Mouse (Mus musculus) kidney, adult 2 months (tissue): ENCODE data around the gene Dop1a. TPM values are rescaled to one million over a fixed set of nuclear protein-coding genes. Genes with fewer than 3 reads are reported as not detected.
A peak's percentile ranks its signal among the peaks of the same experiment; 100 is the strongest.

Source experiments
- DNase-seq: peaks from one replicate; pipeline ENCODE4 v3.0.0; 2021
- H3K27ac ChIP-seq: fragments of 200-500 bp; 2 replicates; pipeline ENCODE4 v1.5.1; 2012; ENCODE audit warnings: low read depth, low read length, control low read depth, inconsistent platforms; ENCODE audit not compliant: insufficient read depth
- H3K27me3 ChIP-seq: fragments of 200-500 bp; replicated peaks from 2 replicates; pipeline ENCODE4 v1.6.1; 2012; ENCODE audit warnings: mild to moderate bottlenecking, moderate library complexity, low read length, inconsistent platforms; ENCODE audit not compliant: control insufficient read depth, insufficient read depth
- H3K36me3 ChIP-seq: fragments of 200-500 bp; 2 replicates; pipeline ENCODE4 v1.6.1; 2012; ENCODE audit warnings: mild to moderate bottlenecking, moderate library complexity, low read length, inconsistent platforms; ENCODE audit not compliant: control insufficient read depth, insufficient read depth
- H3K4me1 ChIP-seq: fragments of 200-500 bp; 2 replicates; pipeline ENCODE4 v1.6.1; 2011; ENCODE audit warnings: low read length; ENCODE audit not compliant: control insufficient read depth, insufficient read depth
- H3K4me3 ChIP-seq: fragments of 200-500 bp; 2 replicates; pipeline ENCODE4 v1.5.1; 2011; ENCODE audit warnings: mild to moderate bottlenecking, low read depth, low read length, control low read depth; ENCODE audit not compliant: insufficient read depth
- CTCF ChIP-seq: fragments of 200-500 bp; conservative IDR thresholded peaks from 2 replicates; pipeline ENCODE4 v1.5.1; 2011; ENCODE audit warnings: low read depth, mild to moderate bottlenecking, control low read depth, low read length, moderate library complexity, mixed read lengths; ENCODE audit not compliant: insufficient read depth, insufficient read length
- POLR2A ChIP-seq: fragments of 200-500 bp; IDR thresholded peaks from one replicate; pipeline ENCODE4 v1.6.1; 2011; ENCODE audit warnings: low read depth, low read length, control low read depth
- WGBS: fragments of 180-500 bp; shearing (Covaris S2); methylation state at CpG from one replicate; pipeline ENCODE4 v1.1.7; 2018; 5-methylcytosine and 5-hydroxymethylcytosine counted together
- polyA plus RNA-seq: library from polyadenylated mRNA; depleted of rRNA; stranded (reverse); fragments of >200 nt; gene quantifications from 2 replicates; pipeline ENCODE4 v1.2.3, GENCODE M21; 2012

Gene Dop1a
- polyA plus RNA-seq, 1 experiment, result 9.0 TPM

DNA sequence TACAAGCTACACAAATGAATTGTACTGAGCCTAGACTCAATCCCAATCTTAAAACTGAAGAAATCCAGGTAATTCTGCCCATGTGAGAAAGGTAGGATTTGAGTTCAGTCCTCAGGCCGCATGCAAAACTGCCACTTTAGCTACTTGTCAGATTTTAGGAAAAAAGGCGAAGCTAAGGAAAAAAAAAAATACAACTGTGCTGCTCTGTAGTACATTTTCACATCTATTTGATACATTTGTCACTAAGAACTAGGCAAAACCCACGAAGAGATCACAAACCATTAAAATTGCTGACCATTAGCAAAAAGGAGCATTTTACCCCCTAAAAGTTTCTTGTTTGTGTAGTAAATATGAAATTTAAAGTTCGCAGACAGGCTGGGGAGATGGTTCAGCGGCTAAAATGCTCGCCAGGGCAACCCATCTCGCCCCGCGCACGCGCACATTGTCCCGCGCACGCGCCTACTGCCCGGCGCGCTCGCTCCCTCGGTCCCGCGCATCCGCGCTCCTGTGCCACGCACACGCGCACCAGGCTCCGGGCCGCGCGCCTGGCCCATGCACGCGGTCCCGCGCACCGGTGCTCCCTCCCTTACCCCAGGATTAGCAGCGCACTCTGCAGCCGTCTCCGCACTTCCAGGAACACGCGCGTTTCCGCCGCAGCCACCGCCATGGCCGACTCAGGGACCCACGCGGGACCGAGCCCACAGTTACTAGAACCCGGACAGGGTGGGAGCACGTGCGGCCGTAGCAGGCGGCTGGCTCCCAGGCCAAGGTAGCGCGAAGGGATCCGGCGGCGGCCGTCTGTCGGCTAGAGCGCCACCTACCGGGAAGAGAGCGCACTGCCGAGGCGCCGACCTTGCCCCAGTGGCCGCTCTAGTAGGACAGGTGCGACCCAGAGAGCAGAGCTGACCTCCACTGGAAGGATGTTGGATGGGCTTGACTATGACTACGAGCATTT is 2.5 kb upstream of the Dop1a start, which contains the start of gene Ube2cbp:
Ube2cbp (minus strand) TSS at position 800 of the 955 bp plus-strand sequence.
- no peak for TF ChIP-seq POLR2A
- peak; percentile 76 for TF ChIP-seq CTCF
- no peaks in the 10 kb centered on the region for H3K27me3 ChIP-seq
- 1% methylated on average over 70 of the region's 70 CpGs for WGBS
- peak; percentile 91 for DNase-seq
- H3K27ac ChIP-seq, result peak within 1 kb of the TSS; percentile 54
- H3K4me1 ChIP-seq, result peaks cover 3% of the 10 kb centered on the region; the same call in 1 of the 2 replicates
- H3K36me3 ChIP-seq, result no peaks in the 10 kb centered on the region
- H3K4me3 ChIP-seq, result peak within 1 kb of the TSS; percentile 73

DNA sequence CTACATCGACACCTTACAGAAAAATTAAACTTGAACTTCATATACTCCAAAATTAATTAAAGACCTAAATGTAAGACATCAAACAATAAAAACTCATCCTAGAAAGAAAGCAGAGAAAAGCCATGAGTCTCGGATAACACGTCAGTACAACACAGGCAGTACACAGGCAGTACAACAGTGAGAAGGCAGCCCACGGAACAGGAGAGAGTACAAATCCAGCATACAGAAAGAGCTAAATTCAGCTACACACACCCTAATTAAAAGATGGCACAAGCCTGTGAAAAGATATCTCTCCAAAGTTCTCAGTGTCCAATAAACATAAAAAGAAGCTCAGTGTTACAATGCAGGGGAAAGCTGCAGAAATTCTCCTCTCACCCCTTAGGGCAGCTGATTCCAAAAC is 9.0 kb downstream of the Dop1a start:
- Histone ChIP-seq H3K27ac (no peak overlapping the region), H3K4me3 (no peak overlapping the region), H3K27me3 (no peaks in the 10 kb centered on the region), H3K36me3 (no peaks in the 10 kb centered on the region), H3K4me1 (peaks cover 4% of the 10 kb centered on the region)
- no peak for DNase-seq
- TF ChIP-seq POLR2A (no peak), CTCF (no peak)
- 95% methylated on average over 4 of the region's 4 CpGs for WGBS

DNA sequence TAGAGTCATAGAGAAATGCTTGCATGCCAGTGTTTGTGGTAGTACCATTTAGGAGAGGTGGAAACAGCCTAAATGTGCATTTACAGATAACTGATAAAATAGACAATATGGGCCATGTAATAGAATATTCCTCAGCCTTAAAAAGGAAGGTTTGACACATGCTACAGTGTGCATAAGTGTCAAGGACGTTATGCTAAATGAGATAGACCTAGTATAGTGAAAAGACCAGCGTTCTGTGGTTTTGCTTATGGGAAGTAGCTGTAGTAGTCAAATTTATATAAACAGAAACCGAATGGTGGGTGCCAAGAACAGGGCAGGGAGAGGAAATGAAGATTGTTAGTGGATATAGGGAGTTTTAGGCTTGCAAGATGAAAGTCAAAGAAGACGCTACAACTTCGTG is 9.8 kb downstream of the Dop1a start:
- 60% methylated on average over 5 of the region's 5 CpGs for WGBS
- no peak for DNase-seq
- H3K4me1 ChIP-seq, result peaks cover 5% of the 10 kb centered on the region

DNA sequence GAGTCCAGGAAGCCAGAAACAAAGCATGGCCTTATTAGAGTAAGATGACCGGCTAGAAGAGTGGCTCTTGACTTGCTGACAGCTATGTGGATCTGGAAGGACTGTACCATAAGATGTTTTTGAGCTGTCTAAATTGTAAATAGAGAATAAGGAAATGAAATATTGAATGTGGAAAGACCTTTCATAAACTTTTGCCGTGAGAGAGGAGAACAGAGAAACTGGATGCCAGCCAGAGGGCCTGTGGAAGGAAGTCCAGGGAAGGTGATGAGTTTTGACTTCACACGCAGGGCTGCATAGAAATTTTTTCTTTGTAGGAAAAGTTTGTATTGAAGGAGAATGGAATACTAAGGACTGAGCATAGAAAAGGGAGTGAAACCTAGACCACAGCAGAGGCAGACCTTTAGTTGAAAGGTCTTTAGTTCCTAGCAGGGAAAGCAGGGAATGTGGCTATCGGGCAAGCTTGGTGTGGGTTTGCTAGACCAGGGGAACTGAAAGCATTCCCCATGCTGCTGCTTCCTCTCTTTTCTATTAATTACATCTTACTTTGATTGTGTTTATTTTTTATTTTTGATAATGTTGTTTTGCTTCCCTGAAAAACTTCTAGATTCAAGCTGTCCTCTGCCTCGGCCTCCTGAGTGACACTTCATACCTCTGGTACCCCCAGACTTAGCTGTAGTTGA is 11.6 kb downstream of the Dop1a start:
- Histone ChIP-seq H3K4me3 (no peak overlapping the region), H3K36me3 (no peaks in the 10 kb centered on the region), H3K27me3 (no peaks in the 10 kb centered on the region), H3K4me1 (peaks cover 9% of the 10 kb centered on the region), H3K27ac (no peak overlapping the region)
- 59% methylated on average over 5 of the region's 5 CpGs for WGBS
- TF ChIP-seq POLR2A, result no peak
- TF ChIP-seq CTCF, result no peak
- peak; percentile 14 for DNase-seq

More for the DNA sequence above, 9.8 kb downstream of the Dop1a start:
- Histone ChIP-seq H3K27me3 (no peaks in the 10 kb centered on the region), H3K27ac (no peak overlapping the region), H3K4me3 (no peak overlapping the region), H3K36me3 (no peaks in the 10 kb centered on the region)
- TF ChIP-seq POLR2A, result no peak
- no peak for TF ChIP-seq CTCF

DNA sequence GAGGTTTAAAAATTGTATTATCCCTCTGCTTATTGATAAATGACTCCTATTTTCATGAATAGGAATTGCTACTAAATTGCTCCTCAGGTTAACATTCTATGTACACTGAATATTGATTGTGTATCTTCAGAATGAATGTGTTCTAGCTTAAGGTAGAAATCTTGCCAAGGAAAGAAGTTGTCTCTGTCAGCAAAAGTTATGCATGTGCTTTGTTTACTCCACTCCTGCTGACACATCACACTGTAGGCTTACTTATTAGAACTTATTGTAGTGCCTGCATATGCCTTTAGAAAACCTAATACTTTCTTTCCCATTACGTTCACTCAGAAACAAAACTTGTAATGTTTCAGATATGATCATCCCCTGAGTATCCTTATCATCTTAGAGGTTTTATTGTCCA is 15.3 kb downstream of the Dop1a start:
- Histone ChIP-seq H3K4me1 (peaks cover 9% of the 10 kb centered on the region), H3K4me3 (no peak overlapping the region), H3K36me3 (no peaks in the 10 kb centered on the region), H3K27me3 (no peaks in the 10 kb centered on the region), H3K27ac (no peak overlapping the region)
- TF ChIP-seq POLR2A, result no peak
- no peak for TF ChIP-seq CTCF
- WGBS, result 68% methylated on average over 1 of the region's 1 CpGs
- DNase-seq, result peak; percentile 64

DNA sequence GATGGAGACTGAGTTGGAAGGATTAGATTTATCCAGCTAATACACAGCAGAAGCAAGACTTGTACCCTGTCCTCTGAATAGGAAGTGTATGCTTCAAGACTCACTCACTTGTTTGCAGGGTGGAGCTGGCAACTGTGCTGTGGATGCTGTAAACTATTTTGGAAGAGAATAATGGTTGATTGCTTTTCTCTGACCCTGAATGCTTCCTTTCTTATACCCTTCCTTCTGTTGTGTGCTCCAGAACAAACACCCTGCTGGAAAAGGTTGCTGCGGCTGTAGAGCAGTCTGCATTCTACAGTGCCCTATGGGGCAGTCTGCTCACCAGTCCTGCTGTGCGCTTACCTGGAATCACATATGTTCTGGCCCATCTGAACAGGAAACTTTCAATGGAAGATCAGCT is 24.8 kb downstream of the Dop1a start:
- H3K27me3 ChIP-seq, result no peaks in the 10 kb centered on the region
- no peak for TF ChIP-seq POLR2A
- TF ChIP-seq CTCF, result no peak
- no peaks in the 10 kb centered on the region for H3K4me1 ChIP-seq
- H3K27ac ChIP-seq, result no peak overlapping the region
- H3K4me3 ChIP-seq, result no peak overlapping the region
- peaks cover 5% of the 10 kb centered on the region for H3K36me3 ChIP-seq
- DNase-seq, result no peak
- 95% methylated on average over 2 of the region's 2 CpGs for WGBS

DNA sequence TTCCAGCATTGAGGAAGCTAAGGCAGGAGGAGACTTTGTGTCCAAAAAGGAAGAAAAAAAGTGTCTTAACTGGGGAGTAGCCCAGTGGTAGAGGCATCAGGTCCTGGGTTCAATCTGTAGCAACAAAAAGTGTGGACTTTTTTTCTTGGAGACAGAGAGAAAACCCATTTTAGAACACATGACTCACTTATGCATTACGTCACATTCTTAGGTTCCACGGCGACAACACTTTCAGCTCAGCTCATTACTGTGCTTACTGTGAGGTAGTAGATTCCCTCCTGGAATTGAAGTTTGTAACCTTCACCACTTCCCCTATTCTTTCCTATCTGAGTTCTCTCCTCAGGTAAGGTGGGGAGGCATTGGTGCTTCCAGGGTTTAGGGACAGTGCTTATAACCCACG is 29.3 kb downstream of the Dop1a start:
- Histone ChIP-seq H3K36me3 (peaks cover 4% of the 10 kb centered on the region), H3K4me3 (no peak overlapping the region), H3K27me3 (no peaks in the 10 kb centered on the region), H3K27ac (no peak overlapping the region), H3K4me1 (no peaks in the 10 kb centered on the region)
- WGBS, result 94% methylated on average over 4 of the region's 4 CpGs
- TF ChIP-seq POLR2A (no peak), CTCF (no peak)
- DNase-seq, result no peak
